Mouse (Mus musculus) liver, adult 2 months (tissue): Measurements from ENCODE around the gene Gls.

Source experiments
- CTCF ChIP-seq: fragments of 200-500 bp; IDR thresholded peaks from 2 replicates; pipeline ENCODE4 v1.5.1; 2011; ENCODE audit warnings: low read depth, low read length, control low read depth
- POLR2A ChIP-seq: fragments of 200-500 bp; IDR thresholded peaks from 2 replicates; pipeline ENCODE4 v1.6.1; 2011; ENCODE audit warnings: low read length, control low read depth; ENCODE audit not compliant: insufficient read depth; ENCODE audit errors: extremely low read depth

- no peak for TF ChIP-seq CTCF
- TF ChIP-seq POLR2A, result no peak
Measured at GRCm38 (mm10) chr1:52258006-52258749, 25.1 kb upstream of the Gls start.
